In genomic region chr6:53654361-53654824, GRCm38 (mm10) we compare ENCODE assay signal across 13 mouse cellular contexts.
A peak's percentile ranks its signal among the peaks of the same experiment; 100 is the strongest.
DNase-seq lines count a peak whose midpoint lies in the region; ATAC-seq and TF ChIP-seq lines count a peak whose summit lies in the region.
"Had no signal": no experiment of that assay in that cellular context is flagged by ENCODE, and none has a peak within 500 bp of the region (broad histone marks: within the 10 kb centered on the region; RNA-seq: fewer than 3 reads in every experiment).

No protein-coding gene starts in this region.

- no peak overlapping the region for H3K4me3 ChIP-seq in heart, adult 2 months
- no peak overlapping the region for H3K4me3 ChIP-seq in kidney, postnatal 0 days (replicated peaks; ENCODE audit: low read depth, low read length)
- H3K4me3 ChIP-seq: midbrain, embryonic 13.5 days had no signal

- H3K4me2 ChIP-seq in kidney, postnatal 0 days (ENCODE audit: low read length): no peak overlapping the region
- H3K4me2 ChIP-seq: midbrain, embryonic 13.5 days had no signal

- no peak for TF ChIP-seq CTCF in heart, adult 2 months (IDR thresholded peaks at IDR 0.05)
- no peak for TF ChIP-seq CTCF in kidney, postnatal 0 days (IDR thresholded peaks at IDR 0.05; ENCODE audit: low read depth)

- H3K9me3 ChIP-seq in kidney, postnatal 0 days (replicated peaks; ENCODE audit: low read length): no peaks in the 10 kb centered on the region
- H3K9me3 ChIP-seq: midbrain, embryonic 13.5 days had no signal

- TF ChIP-seq POLR2A in heart, adult 2 months (IDR thresholded peaks at IDR 0.05; ENCODE audit: insufficient read depth, low read depth, low read length): no peak

- H3K4me1 ChIP-seq in heart, adult 2 months (ENCODE audit: control insufficient read depth, insufficient read depth, low read length): no peaks in the 10 kb centered on the region; the same call in 1 of the 2 replicates
- H3K4me1 ChIP-seq in kidney, postnatal 0 days (replicated peaks; ENCODE audit: insufficient read depth, low read length): peaks cover 6% of the 10 kb centered on the region; the same call in 1 of the 2 replicates

- H3K79me2 ChIP-seq in heart, adult 2 months (replicated peaks; ENCODE audit: control insufficient read depth, insufficient read depth, low read length): no peaks in the 10 kb centered on the region

- ATAC-seq in kidney, postnatal 0 days (replicated peaks; ENCODE audit: low FRiP score, low read depth): no peak
- ATAC-seq: midbrain, embryonic 13.5 days had no signal

- H3K9ac ChIP-seq in heart, adult 2 months (ENCODE audit: low read depth, low read length): no peak overlapping the region
- H3K9ac ChIP-seq in kidney, postnatal 0 days (ENCODE audit: low read depth, low read length): no peak overlapping the region
- H3K9ac ChIP-seq: midbrain, embryonic 13.5 days had no signal

- DNase-seq in heart, adult 2 months: peak; percentile 19 to 24
- DNase-seq in heart, postnatal 4 days: no peak
- DNase-seq in right cerebral cortex, postnatal 10 days (ENCODE audit: low spot score in 2 of 2): peak; percentile 51 to 69
- no peak for DNase-seq in right cerebral cortex, postnatal 14 days
- peak; percentile 57 for DNase-seq in kidney, postnatal 0 days (ENCODE audit: low spot score)
- no peak for DNase-seq in spleen, postnatal 4 days (ENCODE audit: low spot score in 2 of 2)
- DNase-seq in ovary, postnatal 14 days (ENCODE audit: low spot score): no peak
- no peak for DNase-seq in natural killer cell, adult 2 months (ENCODE audit: low spot score in 2 of 2)
- DNase-seq: cerebellum, postnatal 25 days; liver; retina, postnatal 1 day; thymus, postnatal 14 days had no signal

- H3K27ac ChIP-seq in heart, adult 2 months: no peak overlapping the region
- no peak overlapping the region for H3K27ac ChIP-seq in kidney, postnatal 0 days
- H3K27ac ChIP-seq: midbrain, embryonic 13.5 days had no signal

- no peaks in the 10 kb centered on the region; the same call in 1 of the 2 replicates for H3K36me3 ChIP-seq in heart, adult 2 months (ENCODE audit: control insufficient read depth, insufficient read depth, low read length)
- no peaks in the 10 kb centered on the region for H3K36me3 ChIP-seq in kidney, postnatal 0 days (ENCODE audit: insufficient read depth, low read length)
- H3K36me3 ChIP-seq: midbrain, embryonic 13.5 days had no signal

- 81% methylated on average over 12 of the region's 12 CpGs for WGBS in heart, adult 2 months
- WGBS in kidney, postnatal 0 days: 30% methylated on average over 12 of the region's 12 CpGs

- intact Hi-C loops in heart, adult 2 months (cut with DNase I): loop anchor here (5.0 kb wide), 1 partner anchor 82 kb away; no protein-coding TSS in a partner anchor

- H3K27me3 ChIP-seq in heart, adult 2 months (ENCODE audit: control insufficient read depth, insufficient read depth, low read length): no peaks in the 10 kb centered on the region
- no peaks in the 10 kb centered on the region for H3K27me3 ChIP-seq in kidney, postnatal 0 days (ENCODE audit: insufficient read depth, low read length)
- H3K27me3 ChIP-seq: midbrain, embryonic 13.5 days had no signal

- no peak for TF ChIP-seq EP300 in heart, adult 2 months (IDR thresholded peaks at IDR 0.05; ENCODE audit: insufficient read depth, low read depth, low read length)

Comparison
In these comparisons a context has a peak if more than half of its experiments do, and no peak if none do; other contexts are left out.
1. DNase-seq: peak in heart, adult 2 months (2 of 2), right cerebral cortex, postnatal 10 days (2 of 2) and kidney, postnatal 0 days (single experiment); none in heart, postnatal 4 days (single experiment), right cerebral cortex, postnatal 14 days (single experiment), spleen, postnatal 4 days (0 of 2), ovary, postnatal 14 days (single experiment) and natural killer cell, adult 2 months (0 of 2).